Mouse (Mus musculus) ovary, adult 2 months (tissue): Measurements from ENCODE around the gene Rbm28. TPM values are rescaled to one million over a fixed set of nuclear protein-coding genes. Genes with fewer than 3 reads are reported as not detected.

ENCODE experiments used
- polyA plus RNA-seq: library from polyadenylated mRNA; depleted of rRNA; stranded (reverse); fragments of >200 nt; gene quantifications from 2 replicates; pipeline ENCODE4 v1.2.3, GENCODE M21; 2012; rRNA removed

The Rbm28 gene
- 5.3 and 6.7 TPM in 2 replicates for polyA plus RNA-seq

DNA sequence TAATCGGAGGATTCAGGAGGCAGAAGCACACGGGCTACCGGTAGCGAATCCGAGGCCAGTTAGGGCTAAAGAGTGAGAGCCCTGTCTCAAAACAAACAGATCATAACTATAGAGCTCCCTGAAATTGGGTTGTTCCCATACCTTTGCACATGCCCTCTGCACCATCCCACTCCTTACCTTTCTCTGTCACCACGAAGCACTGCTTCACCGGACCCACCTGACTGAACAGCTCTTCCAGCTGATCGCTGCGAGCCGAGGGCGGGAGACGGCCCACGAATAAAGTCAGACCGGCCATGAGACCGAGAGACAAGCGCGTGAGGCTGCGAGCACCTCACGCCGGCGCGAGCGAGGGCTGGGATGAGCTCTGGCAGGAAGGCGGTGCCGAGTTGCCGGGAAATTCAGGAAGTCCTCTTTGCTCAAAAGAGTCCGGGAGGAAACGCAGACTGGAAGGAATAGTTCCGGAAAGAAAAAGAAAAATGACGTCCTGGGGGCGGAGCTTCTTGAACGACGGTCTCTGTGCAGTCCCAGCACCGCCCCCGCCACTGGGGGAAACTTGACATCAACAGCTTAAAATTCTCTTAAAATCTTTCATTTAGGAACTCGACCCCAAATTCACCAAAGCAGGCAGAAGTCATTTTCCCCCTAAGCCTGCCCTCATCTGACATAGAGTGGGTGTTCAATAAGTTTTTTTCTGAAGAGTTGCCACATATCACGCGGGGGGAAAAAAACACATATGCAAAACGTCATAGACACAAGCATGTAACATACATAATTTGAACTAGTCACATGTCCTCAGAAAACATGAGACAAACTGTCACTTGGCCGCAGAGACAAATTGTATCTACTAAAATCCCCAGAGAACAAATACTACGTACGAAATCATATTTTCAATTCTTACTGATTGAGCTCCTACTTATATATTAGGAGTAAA is at the start of gene Rbm28:
Rbm28 (minus strand) TSS at position 693 of the 931 bp plus-strand sequence.

DNA sequence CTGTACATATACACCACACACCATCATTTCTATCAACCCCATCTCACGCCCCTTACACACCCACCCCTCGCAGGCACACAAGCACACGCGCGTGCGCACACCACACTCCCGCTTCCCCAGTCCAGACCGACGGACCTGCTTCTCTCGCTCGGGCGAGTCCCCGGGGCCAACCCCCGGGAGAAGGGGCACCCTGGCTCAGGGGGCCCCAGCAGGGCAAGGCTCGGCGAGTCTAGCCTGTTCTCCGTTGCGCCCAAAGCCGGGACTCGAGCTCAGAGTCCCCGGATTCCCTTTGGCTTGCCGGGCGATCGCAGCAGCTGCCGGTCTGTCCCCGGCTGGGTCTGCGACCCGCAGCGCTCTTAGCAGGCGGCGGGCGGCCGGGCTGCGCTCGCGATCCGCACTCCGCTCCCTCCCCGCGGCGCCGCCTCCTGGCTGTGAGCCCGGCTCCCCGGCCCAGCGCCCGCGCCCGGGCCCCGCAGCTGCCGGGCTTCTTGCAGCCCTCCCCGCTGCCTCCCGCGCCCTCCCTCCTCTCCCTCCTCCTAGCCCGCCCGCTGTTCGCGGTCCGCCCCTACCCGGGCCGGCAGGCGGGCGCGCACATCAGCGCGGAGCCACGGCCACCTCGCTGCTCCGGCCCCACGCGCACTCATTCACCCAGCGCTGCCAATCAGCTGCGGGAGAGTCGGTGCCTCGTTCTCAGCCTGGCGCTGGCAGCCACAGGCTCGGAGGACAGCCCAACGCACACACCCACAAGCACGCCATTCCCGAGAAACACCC is 14.3 kb upstream of the Rbm28 start, which contains the start of gene Prrt4:
Prrt4 (minus strand) TSS at position 697 of the 771 bp plus-strand sequence.

Other genes with a start within 250 kb of the Rbm28 start
- 7.9 and 10.4 TPM in 2 replicates for gene Lep, start 104.8 kb downstream of the Rbm28 start, polyA plus RNA-seq
- gene Prrt4, start 14.6 kb upstream of the Rbm28 start, polyA plus RNA-seq, result 22.1 and 26.0 TPM in 2 replicates
- gene Impdh1, start 51.4 kb upstream of the Rbm28 start, polyA plus RNA-seq, result 95.8 and 102 TPM in 2 replicates
- 16.4 and 19.0 TPM in 2 replicates for gene Hilpda, start 107.5 kb upstream of the Rbm28 start, polyA plus RNA-seq
- gene Fam71f2, start 114.6 kb upstream of the Rbm28 start, polyA plus RNA-seq, result 0.78 and 0.97 TPM in 2 replicates
- gene Fam71f1, start 154.1 kb upstream of the Rbm28 start, polyA plus RNA-seq, result not detected in 2 replicates
- gene Calu, start 183.1 kb upstream of the Rbm28 start, polyA plus RNA-seq, result 50.6 and 64.4 TPM in 2 replicates
- gene Opn1sw, start 223.5 kb upstream of the Rbm28 start, polyA plus RNA-seq, result 0.70 and 1.8 TPM in 2 replicates
- 10.6 and 13.4 TPM in 2 replicates for gene Ccdc136, start 231.3 kb upstream of the Rbm28 start, polyA plus RNA-seq